Mouse (Mus musculus): ENCODE measurements around the gene Dchs1. TPM values are rescaled to one million over a fixed set of nuclear protein-coding genes. Genes with fewer than 3 reads are reported as not detected.

Gene Dchs1
- total and polyA plus RNA-seq, 3 experiments = 0.08 to 0.11 TPM; not detected in 1

DNA sequence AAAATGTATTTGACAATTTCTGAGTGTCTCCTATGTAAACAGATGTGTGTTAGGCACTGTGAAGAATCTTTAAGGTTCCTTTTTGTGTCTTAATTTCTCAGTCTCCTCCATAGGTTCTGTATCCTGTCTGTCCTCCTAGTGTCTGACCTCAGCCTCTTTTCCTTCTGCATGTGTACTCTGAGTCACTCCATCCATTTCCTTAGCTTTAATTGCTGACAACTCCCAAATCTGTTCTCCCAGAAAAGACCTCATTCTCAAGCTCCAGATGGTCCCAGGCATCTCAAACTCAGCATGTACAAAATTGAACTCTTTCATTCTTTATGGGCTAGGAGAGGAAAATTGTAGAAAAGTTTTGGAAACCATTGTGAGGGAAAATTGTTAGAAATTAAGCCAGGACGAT, 15.3 kb upstream of the Dchs1 start:
- no peaks in the 10 kb centered on the region for H3K9me3 ChIP-seq (replicated peaks; ENCODE audit: insufficient read depth, low read length)
- no peak overlapping the region for H3K4me3 ChIP-seq (ENCODE audit: control insufficient read depth in 1 of 2, insufficient read depth in 1 of 2, low read depth in 2 of 2, low read length in 2 of 2)
- no peaks in the 10 kb centered on the region for H3K4me1 ChIP-seq (ENCODE audit: control insufficient read depth in 1 of 2, insufficient read depth in 2 of 2, low read length in 2 of 2)
- no peaks in the 10 kb centered on the region for H3K36me3 ChIP-seq (ENCODE audit: control insufficient read depth in 1 of 2, insufficient read depth in 2 of 2, low read length in 2 of 2)
- TF ChIP-seq TCF12 (IDR thresholded peaks at IDR 0.05; ENCODE audit: low read depth, low read length) = no peak
- TF ChIP-seq MEF2A (IDR thresholded peaks at IDR 0.05; ENCODE audit: extremely low read depth, insufficient replicate concordance, low read depth, low read length, poor library complexity, severe bottlenecking) = no peak
- TF ChIP-seq MAZ (IDR thresholded peaks at IDR 0.05; ENCODE audit: low read depth, low read length) = no peak
- TF ChIP-seq SIN3A (IDR thresholded peaks at IDR 0.05; ENCODE audit: low read length) = no peak
- no peak for TF ChIP-seq RAD21 (IDR thresholded peaks at IDR 0.05; ENCODE audit: low read depth, low read length)
- no peak for TF ChIP-seq POLR2AphosphoS5 (IDR thresholded peaks at IDR 0.05; ENCODE audit: borderline replicate concordance, low read depth, low read length)
- no peak for TF ChIP-seq MXI1 (IDR thresholded peaks at IDR 0.05; ENCODE audit: low read depth, low read length)
- no peak for TF ChIP-seq E2F4 (IDR thresholded peaks at IDR 0.05; ENCODE audit: borderline replicate concordance, low read depth, low read length)
- TF ChIP-seq MYB (IDR thresholded peaks at IDR 0.05; ENCODE audit: low read depth, low read length) = no peak
- TF ChIP-seq BHLHE40 (IDR thresholded peaks at IDR 0.05; ENCODE audit: borderline replicate concordance, low read depth, low read length) = no peak
- no peak for TF ChIP-seq CTCF (IDR thresholded peaks at IDR 0.05 in 2 of 3, conservative IDR thresholded peaks at IDR 0.05 in 1 of 3; ENCODE audit: control insufficient read depth in 1 of 3, insufficient read depth in 1 of 3, low read depth in 2 of 3, low read length in 3 of 3, poor library complexity in 1 of 3, severe bottlenecking in 1 of 3)
- TF ChIP-seq ETS1 (IDR thresholded peaks at IDR 0.05; ENCODE audit: low read depth, low read length) = no peak
- no peak for TF ChIP-seq SMC3 (IDR thresholded peaks at IDR 0.05; ENCODE audit: low read depth, low read length)
- DNase-seq (ENCODE audit: low read depth, low spot score) = no peak
- no peaks in the 10 kb centered on the region for H3K79me2 ChIP-seq (ENCODE audit: control insufficient read depth, insufficient read depth, low read length, poor library complexity)
- H3K9ac ChIP-seq (ENCODE audit: control insufficient read depth, low read depth, low read length, poor library complexity, severe bottlenecking) = no peak overlapping the region
- H3K27me3 ChIP-seq (ENCODE audit: control insufficient read depth in 1 of 2, insufficient read depth in 2 of 2, low read length in 2 of 2) = peaks cover 8% of the 10 kb centered on the region in 2 experiments
- no peak overlapping the region for H3K27ac ChIP-seq (ENCODE audit: control insufficient read depth, low read depth, low read length)

DNA sequence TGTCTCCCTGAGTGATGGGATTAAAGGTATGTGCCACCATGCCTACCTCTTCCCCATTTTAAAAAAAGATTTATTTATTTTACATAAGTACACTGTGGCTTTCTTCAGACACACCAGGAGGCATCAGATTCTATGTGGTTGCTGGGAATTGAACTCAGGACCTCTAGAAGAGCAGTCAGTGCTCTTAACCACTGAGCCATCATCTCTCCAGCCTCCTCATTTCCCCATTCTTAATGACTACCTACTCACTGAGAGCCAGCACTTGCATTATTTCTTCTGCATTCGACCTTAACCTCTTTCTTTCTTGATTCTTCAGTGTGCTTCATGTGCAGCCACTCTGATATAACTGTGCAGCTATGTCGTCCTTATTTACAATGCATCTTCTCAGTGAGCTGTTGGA, 14.9 kb upstream of the Dchs1 start:
- Histone ChIP-seq H3K4me1 (ENCODE audit: control insufficient read depth in 1 of 2, insufficient read depth in 2 of 2, low read length in 2 of 2) (no peaks in the 10 kb centered on the region), H3K79me2 (ENCODE audit: control insufficient read depth, insufficient read depth, low read length, poor library complexity) (no peaks in the 10 kb centered on the region), H3K36me3 (ENCODE audit: control insufficient read depth in 1 of 2, insufficient read depth in 2 of 2, low read length in 2 of 2) (no peaks in the 10 kb centered on the region), H3K4me3 (ENCODE audit: control insufficient read depth in 1 of 2, insufficient read depth in 1 of 2, low read depth in 2 of 2, low read length in 2 of 2) (no peak overlapping the region), H3K9me3 (replicated peaks; ENCODE audit: insufficient read depth, low read length) (no peaks in the 10 kb centered on the region), H3K9ac (ENCODE audit: control insufficient read depth, low read depth, low read length, poor library complexity, severe bottlenecking) (no peak overlapping the region), H3K27ac (ENCODE audit: control insufficient read depth, low read depth, low read length) (no peak overlapping the region), H3K27me3 (ENCODE audit: control insufficient read depth in 1 of 2, insufficient read depth in 2 of 2, low read length in 2 of 2) (peaks cover 8 to 10% of the 10 kb centered on the region in 2 experiments)
- DNase-seq (ENCODE audit: low read depth, low spot score) = no peak
- TF ChIP-seq ELF1 (IDR thresholded peaks at IDR 0.05; ENCODE audit: low read depth, low read length) (no peak), TBP (IDR thresholded peaks at IDR 0.05; ENCODE audit: low read depth, low read length) (peak; percentile 95), MYB (IDR thresholded peaks at IDR 0.05; ENCODE audit: low read depth, low read length) (no peak), CHD1 (IDR thresholded peaks at IDR 0.05; ENCODE audit: low read depth, low read length) (no peak), UBTF (IDR thresholded peaks at IDR 0.05; ENCODE audit: borderline replicate concordance, insufficient read depth, low read depth, low read length) (no peak), MEF2A (IDR thresholded peaks at IDR 0.05; ENCODE audit: extremely low read depth, insufficient replicate concordance, low read depth, low read length, poor library complexity, severe bottlenecking) (no peak), CTCF (IDR thresholded peaks at IDR 0.05 in 2 of 3, conservative IDR thresholded peaks at IDR 0.05 in 1 of 3; ENCODE audit: control insufficient read depth in 1 of 3, insufficient read depth in 1 of 3, low read depth in 2 of 3, low read length in 3 of 3, poor library complexity in 1 of 3, severe bottlenecking in 1 of 3) (no peak)
